Mouse (Mus musculus) ES-Bruce4 (cell line): ENCODE results near the gene Naa35.

Experiments used
- CTCF ChIP-seq: IDR thresholded peaks from one replicate; pipeline ENCODE4 v1.8.1; 2011; ENCODE audit warnings: low read depth, low read length
- EP300 ChIP-seq: IDR thresholded peaks from 2 replicates; pipeline ENCODE4 v1.6.1; 2011; ENCODE audit warnings: low read depth, low read length; ENCODE audit not compliant: insufficient read depth
- POLR2A ChIP-seq: IDR thresholded peaks from one replicate; pipeline ENCODE4 v1.8.1; 2011; ENCODE audit warnings: low read length; ENCODE audit not compliant: insufficient read depth

- TF ChIP-seq POLR2A (no peak), EP300 (no peak), CTCF (no peak)
These were observed 100.2 kb downstream of the Naa35 start for GRCm38 (mm10) chr13:59685236-59685635.
